12 mouse cellular contexts compared by ENCODE assay signal in genomic region chr6:137585229-137585628, GRCm38 (mm10).
"Had no signal": no experiment of that assay in that cellular context is flagged by ENCODE, and none has a peak within 500 bp of the region (broad histone marks: within the 10 kb centered on the region; RNA-seq: fewer than 3 reads in every experiment).

No protein-coding gene starts in this region.

- H3K4me2 ChIP-seq: limb, embryonic 13.5 days had no signal

- ATAC-seq: intestine, embryonic 16.5 days had no signal

- H3K36me3 ChIP-seq: limb, embryonic 13.5 days; midbrain, embryonic 10.5 days had no signal

- H3K27me3 ChIP-seq: limb, embryonic 13.5 days had no signal

- H3K9me3 ChIP-seq: limb, embryonic 13.5 days; midbrain, embryonic 10.5 days had no signal

- H3K4me3 ChIP-seq: limb, embryonic 13.5 days; midbrain, embryonic 10.5 days had no signal

- H3K4me1 ChIP-seq: midbrain, embryonic 10.5 days had no signal

- H3K27ac ChIP-seq: limb, embryonic 13.5 days; liver, embryonic 14.5 days; midbrain, embryonic 10.5 days had no signal

- DNase-seq: kidney, postnatal 10 days; left cerebral cortex, postnatal 4 days; lung, adult 18-20 months; lung, postnatal 36 days; right cerebral cortex, adult 18-20 months; right cerebral cortex, postnatal 25 days; thymus, adult 2 months; thymus, postnatal 25 days had no signal

- H3K9ac ChIP-seq: limb, embryonic 13.5 days; liver, embryonic 14.5 days had no signal
